Mouse (Mus musculus): ENCODE data around the gene Syce1. TPM values are rescaled to one million over a fixed set of nuclear protein-coding genes. Genes with fewer than 3 reads are reported as not detected.

Syce1 gene
- 0.23 and 0.30 TPM in 2 replicates for polyA plus RNA-seq (2015; fragmentation: Nextera tagmentation; extraction: Ambion mirVana)

- Histone ChIP-seq H3K4me3 (replicated peaks) (no peak within 1 kb of the TSS), H3K36me3 (no peaks in the 10 kb centered on the region), H3K27ac (no peak within 1 kb of the TSS), H3K9ac (no peak within 1 kb of the TSS), H3K4me2 (no peak within 1 kb of the TSS), H3K27me3 (replicated peaks) (no peaks in the 10 kb centered on the region), H3K9me3 (no peaks in the 10 kb centered on the region), H3K4me1 (no peaks in the 10 kb centered on the region)
- 77% methylated on average over 33 of the region's 33 CpGs for WGBS
- ATAC-seq (ENCODE audit: insufficient read depth, low FRiP score, low read depth), result no peak
Measured at GRCm38 (mm10) chr7:140787406-140788052, at the start of gene Syce1. Syce1 (minus strand) TSS chr7:140787852.

- Histone ChIP-seq H3K4me3 (replicated peaks) (no peak overlapping the region), H3K4me1 (0 out of 2 replicates have a peak, but pooled peaks cover 3% of the 10 kb centered on the region), H3K9ac (no peak overlapping the region), H3K36me3 (no peaks in the 10 kb centered on the region), H3K4me2 (no peak overlapping the region), H3K27me3 (replicated peaks) (no peaks in the 10 kb centered on the region), H3K27ac (no peak overlapping the region), H3K9me3 (no peaks in the 10 kb centered on the region)
- WGBS, result 82% methylated on average over 9 of the region's 9 CpGs
- ATAC-seq (ENCODE audit: insufficient read depth, low FRiP score, low read depth), result no peak
Measured at GRCm38 (mm10) chr7:140836243-140837115, 48.8 kb upstream of the Syce1 start.

GRCm38 (mm10) chr7:140835758-140836087 is 48.1 kb upstream of the Syce1 start:
- Histone ChIP-seq H3K36me3 (no peaks in the 10 kb centered on the region), H3K9me3 (no peaks in the 10 kb centered on the region), H3K9ac (peak overlapping the region; percentile 8; the same call in 1 of the 2 replicates), H3K4me1 (no peaks in the 10 kb centered on the region), H3K4me3 (replicated peaks) (0 out of 2 replicates have a peak overlapping the region, but pooled peaks have one; percentile 19), H3K4me2 (peak overlapping the region; percentile 39), H3K27me3 (replicated peaks) (no peaks in the 10 kb centered on the region), H3K27ac (no peak overlapping the region)
- whole genome bisulfite sequencing, result 63% methylated on average over 2 of the region's 2 CpGs
- no peak for ATAC-seq (ENCODE audit: insufficient read depth, low FRiP score, low read depth)

DNA sequence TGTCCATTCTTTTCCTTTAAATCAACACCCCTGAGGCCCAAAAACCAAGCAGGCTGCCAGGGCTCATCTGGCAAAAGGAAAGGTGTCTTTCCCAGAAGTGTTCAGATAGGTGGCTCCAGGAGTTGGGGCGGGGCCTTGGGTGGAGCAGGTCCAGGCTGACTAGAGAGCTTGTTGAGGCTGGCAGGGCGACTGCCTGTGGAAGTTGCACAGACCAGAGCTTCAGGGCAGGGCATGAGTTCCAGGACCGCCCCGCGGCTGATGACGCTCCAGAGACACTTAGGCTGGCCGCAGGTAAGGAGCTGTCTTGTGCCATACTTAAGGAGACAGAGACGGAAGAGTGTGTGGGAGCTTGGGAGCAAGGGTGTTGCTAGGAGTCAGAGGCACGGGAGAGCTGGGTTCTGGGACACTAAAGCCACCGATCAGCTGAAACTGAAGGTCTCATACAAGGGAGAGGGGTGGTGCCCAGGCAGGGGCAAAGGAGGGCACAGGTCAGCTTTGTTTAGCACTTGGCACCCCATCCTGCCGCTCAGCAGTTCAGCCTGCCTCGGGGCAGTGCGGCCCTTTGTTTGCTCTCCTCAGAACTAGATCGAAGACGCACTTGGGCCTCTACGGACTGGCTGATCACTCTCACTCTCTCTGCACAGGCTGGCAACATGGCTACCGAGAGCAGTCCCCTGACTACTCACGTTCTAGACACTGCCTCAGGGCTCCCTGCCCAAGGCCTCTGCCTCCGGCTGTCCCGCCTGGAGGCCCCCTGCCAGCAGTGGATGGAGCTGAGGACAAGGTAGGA is 47.5 kb upstream of the Syce1 start, which contains the start of gene Urah:
Urah (plus strand) TSS at position 51 of the 790 bp plus-strand sequence.
- H3K27ac ChIP-seq, result peak within 1 kb of the TSS; percentile 31; the same call in 1 of the 2 replicates
- H3K4me3 ChIP-seq (replicated peaks), result peak within 1 kb of the TSS; percentile 19; the same call in 1 of the 2 replicates
- 39% methylated on average over 20 of the region's 20 CpGs for WGBS

DNA sequence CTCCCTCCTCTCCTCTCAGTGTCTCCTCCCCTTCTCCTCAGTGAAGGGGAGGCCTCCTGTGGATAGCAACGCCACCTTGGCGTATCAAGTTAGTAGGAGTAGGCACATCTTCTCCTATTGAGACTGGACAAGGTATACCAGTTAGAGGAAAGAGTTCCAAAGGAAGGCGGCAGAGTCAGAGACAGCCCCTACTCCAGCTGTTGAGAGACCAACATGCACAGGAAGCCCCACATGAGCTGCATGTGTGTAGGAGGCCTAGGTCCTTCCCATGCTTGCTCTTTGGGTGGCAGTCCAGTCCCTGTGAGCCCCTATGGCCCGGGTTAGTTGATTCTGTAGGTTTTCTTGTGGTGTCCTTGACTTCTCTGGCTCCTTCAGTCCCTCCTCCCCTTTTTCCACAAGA is 45.7 kb upstream of the Syce1 start:
- Histone ChIP-seq H3K4me3 (replicated peaks) (no peak overlapping the region), H3K36me3 (no peaks in the 10 kb centered on the region), H3K4me1 (no peaks in the 10 kb centered on the region), H3K4me2 (no peak overlapping the region), H3K9ac (no peak overlapping the region), H3K27ac (no peak overlapping the region), H3K27me3 (replicated peaks) (no peaks in the 10 kb centered on the region), H3K9me3 (no peaks in the 10 kb centered on the region)
- no peak for ATAC-seq (ENCODE audit: insufficient read depth, low FRiP score, low read depth)
- 88% methylated on average over 4 of the region's 4 CpGs for WGBS

More for the DNA sequence above, 47.5 kb upstream of the Syce1 start, which contains the start of gene Urah:
- H3K4me2 ChIP-seq, result peak within 1 kb of the TSS; percentile 39
- peak within 1 kb of the TSS; percentile 8; the same call in 1 of the 2 replicates for H3K9ac ChIP-seq
- H3K36me3 ChIP-seq, result no peaks in the 10 kb centered on the region
- H3K4me1 ChIP-seq, result no peaks in the 10 kb centered on the region
- ATAC-seq (ENCODE audit: insufficient read depth, low FRiP score, low read depth), result peak; percentile 76
- no peaks in the 10 kb centered on the region for H3K9me3 ChIP-seq
- no peaks in the 10 kb centered on the region for H3K27me3 ChIP-seq (replicated peaks)

DNA sequence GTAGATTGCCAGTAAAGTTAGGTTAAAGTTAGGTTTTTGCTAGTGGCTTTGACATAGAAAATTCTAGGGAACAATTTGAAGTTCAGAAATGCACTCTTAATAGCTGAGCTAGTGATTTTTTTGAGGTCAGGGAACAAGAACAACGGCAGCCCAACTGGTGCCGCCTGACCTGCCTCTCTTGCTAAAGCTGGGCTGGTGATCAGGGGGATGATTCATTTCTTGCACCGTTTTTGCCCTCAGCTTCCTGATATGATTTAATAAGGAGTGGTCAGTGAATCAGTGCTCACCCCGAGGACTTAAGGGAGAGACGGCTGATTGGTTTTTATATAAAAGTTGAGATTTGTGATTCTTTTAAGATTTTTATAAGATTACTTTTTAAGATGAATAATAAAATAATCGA is 43.8 kb upstream of the Syce1 start:
- Histone ChIP-seq H3K4me1 (no peaks in the 10 kb centered on the region), H3K27me3 (replicated peaks) (no peaks in the 10 kb centered on the region), H3K4me2 (no peak overlapping the region), H3K9ac (no peak overlapping the region), H3K27ac (no peak overlapping the region), H3K4me3 (replicated peaks) (no peak overlapping the region), H3K9me3 (no peaks in the 10 kb centered on the region), H3K36me3 (no peaks in the 10 kb centered on the region)
- no peak for ATAC-seq (ENCODE audit: insufficient read depth, low FRiP score, low read depth)
- 57% methylated on average over 6 of the region's 6 CpGs for WGBS

GRCm38 (mm10) chr7:140828171-140828881 is 40.7 kb upstream of the Syce1 start:
- no peak for ATAC-seq (ENCODE audit: insufficient read depth, low FRiP score, low read depth)
- H3K4me1 ChIP-seq, result no peaks in the 10 kb centered on the region
- WGBS, result 30% methylated on average over 8 of the region's 8 CpGs
- no peaks in the 10 kb centered on the region for H3K27me3 ChIP-seq (replicated peaks)
- no peak overlapping the region for H3K27ac ChIP-seq
- H3K4me2 ChIP-seq, result no peak overlapping the region
- no peaks in the 10 kb centered on the region for H3K9me3 ChIP-seq
- no peaks in the 10 kb centered on the region for H3K36me3 ChIP-seq
- no peak overlapping the region for H3K4me3 ChIP-seq (replicated peaks)
- H3K9ac ChIP-seq, result no peak overlapping the region

DNA sequence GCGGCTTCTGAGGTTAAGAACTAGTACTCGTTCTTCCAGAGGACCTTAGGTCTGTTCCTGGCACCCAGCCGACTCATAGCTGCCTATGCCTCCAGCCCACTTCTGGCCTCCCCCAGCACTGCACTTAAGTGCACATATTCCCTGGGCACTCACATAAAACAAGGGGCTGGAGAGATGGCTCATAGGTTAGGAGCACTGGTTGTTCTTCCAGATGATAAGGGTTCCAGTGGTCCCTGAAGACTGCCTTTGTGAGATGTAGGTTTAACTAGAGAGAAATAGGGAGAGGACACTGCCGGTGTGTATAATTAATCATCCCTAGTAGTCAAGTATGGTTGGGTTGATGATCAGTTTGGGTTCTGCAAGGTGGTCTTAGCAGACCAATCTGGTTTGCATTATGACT is 35.1 kb upstream of the Syce1 start:
- no peak overlapping the region for H3K9ac ChIP-seq
- no peaks in the 10 kb centered on the region for H3K27me3 ChIP-seq (replicated peaks)
- no peak overlapping the region for H3K4me2 ChIP-seq
- no peaks in the 10 kb centered on the region for H3K4me1 ChIP-seq
- ATAC-seq (ENCODE audit: insufficient read depth, low FRiP score, low read depth), result no peak
- H3K9me3 ChIP-seq, result no peaks in the 10 kb centered on the region
- H3K36me3 ChIP-seq, result no peaks in the 10 kb centered on the region
- no peak overlapping the region for H3K4me3 ChIP-seq (replicated peaks)
- H3K27ac ChIP-seq, result no peak overlapping the region
- WGBS, result 86% methylated on average over 4 of the region's 4 CpGs

- H3K27ac ChIP-seq, result no peak within 1 kb of the TSS
- no peaks in the 10 kb centered on the region for H3K27me3 ChIP-seq (replicated peaks)
- no peaks in the 10 kb centered on the region for H3K4me1 ChIP-seq
- whole genome bisulfite sequencing, result 2% methylated on average over 21 of the region's 21 CpGs
- peak within 1 kb of the TSS; percentile 41 for H3K4me3 ChIP-seq (replicated peaks)
- no peaks in the 10 kb centered on the region for H3K9me3 ChIP-seq
- ATAC-seq (ENCODE audit: insufficient read depth, low FRiP score, low read depth), result peak; percentile 68
- H3K4me2 ChIP-seq, result peak within 1 kb of the TSS; percentile 63
- H3K36me3 ChIP-seq, result no peaks in the 10 kb centered on the region
- no peak within 1 kb of the TSS for H3K9ac ChIP-seq
Measured at GRCm38 (mm10) chr7:140821653-140822329, 34.1 kb upstream of the Syce1 start, which contains the start of gene Zfp941. Zfp941 (minus strand) TSS chr7:140822178.

DNA sequence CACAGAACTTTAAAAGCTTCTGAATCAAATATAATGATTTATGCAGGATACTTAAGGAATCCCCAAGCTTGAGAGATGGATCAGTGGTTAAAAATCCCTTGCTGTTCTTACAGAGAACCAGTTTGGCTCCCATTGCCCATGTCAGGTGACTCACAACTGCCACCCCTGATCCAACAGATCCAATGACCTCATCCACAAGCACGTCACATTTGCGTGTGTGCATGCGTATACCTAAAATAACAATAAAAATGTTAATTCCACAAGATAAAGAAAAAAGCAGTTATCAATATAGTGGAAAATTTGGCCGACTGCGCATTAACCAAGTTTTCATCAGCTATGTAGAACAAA is 33.6 kb upstream of the Syce1 start:
- H3K27ac ChIP-seq, result no peak overlapping the region
- peak overlapping the region; percentile 41 for H3K4me3 ChIP-seq (replicated peaks)
- no peaks in the 10 kb centered on the region for H3K4me1 ChIP-seq
- no peak overlapping the region for H3K9ac ChIP-seq
- no peaks in the 10 kb centered on the region for H3K27me3 ChIP-seq (replicated peaks)
- H3K9me3 ChIP-seq, result no peaks in the 10 kb centered on the region
- 51% methylated on average over 5 of the region's 5 CpGs for WGBS
- no peaks in the 10 kb centered on the region for H3K36me3 ChIP-seq
- peak overlapping the region; percentile 63 for H3K4me2 ChIP-seq
- ATAC-seq (ENCODE audit: insufficient read depth, low FRiP score, low read depth), result no peak

- H3K4me2 ChIP-seq, result no peak overlapping the region
- 49% methylated on average over 4 of the region's 4 CpGs for WGBS
- ATAC-seq (ENCODE audit: insufficient read depth, low FRiP score, low read depth), result no peak
- no peak overlapping the region for H3K27ac ChIP-seq
- H3K9ac ChIP-seq, result no peak overlapping the region
- no peaks in the 10 kb centered on the region for H3K9me3 ChIP-seq
- no peaks in the 10 kb centered on the region for H3K36me3 ChIP-seq
- H3K4me3 ChIP-seq (replicated peaks), result no peak overlapping the region
- H3K27me3 ChIP-seq (replicated peaks), result no peaks in the 10 kb centered on the region
- no peaks in the 10 kb centered on the region for H3K4me1 ChIP-seq
Measured at GRCm38 (mm10) chr7:140820173-140820572, 32.5 kb upstream of the Syce1 start.
